Mouse (Mus musculus) MEL-GATA-1-ER (cell line): ENCODE measurements around the gene Mei1.
A peak's percentile ranks its signal among the peaks of the same experiment; 100 is the strongest.

Experiments
- DNase-seq: peaks from one replicate; pipeline ENCODE4 v3.0.0-alpha.2; 2012; ENCODE audit warnings: low read depth; ENCODE audit errors: extremely low read depth

Gene Mei1

DNA sequence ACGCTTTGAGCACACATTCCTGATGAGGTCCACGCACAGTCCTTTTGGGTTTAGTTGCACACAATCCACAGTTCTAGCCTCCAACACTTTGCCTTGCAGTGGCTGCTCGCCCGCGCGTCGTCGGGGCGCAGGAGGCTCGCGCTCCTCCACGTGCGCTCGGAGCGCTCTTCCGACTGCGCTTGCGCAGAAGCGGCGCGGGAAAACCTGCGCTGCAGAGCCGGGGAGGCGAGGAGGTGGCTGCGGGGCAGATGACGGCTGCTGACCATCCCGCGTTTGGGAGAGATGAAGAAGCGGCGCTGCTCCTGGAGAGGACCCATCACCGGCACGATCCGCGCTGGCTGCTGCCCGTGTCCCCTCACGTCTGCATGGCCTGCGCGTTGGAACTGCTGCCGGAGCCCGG is at the start of gene Mei1:
Gene Mei1, plus strand, starts transcription at position 99 of the 400 bp plus-strand sequence.
- DNase-seq, result no peak

DNA sequence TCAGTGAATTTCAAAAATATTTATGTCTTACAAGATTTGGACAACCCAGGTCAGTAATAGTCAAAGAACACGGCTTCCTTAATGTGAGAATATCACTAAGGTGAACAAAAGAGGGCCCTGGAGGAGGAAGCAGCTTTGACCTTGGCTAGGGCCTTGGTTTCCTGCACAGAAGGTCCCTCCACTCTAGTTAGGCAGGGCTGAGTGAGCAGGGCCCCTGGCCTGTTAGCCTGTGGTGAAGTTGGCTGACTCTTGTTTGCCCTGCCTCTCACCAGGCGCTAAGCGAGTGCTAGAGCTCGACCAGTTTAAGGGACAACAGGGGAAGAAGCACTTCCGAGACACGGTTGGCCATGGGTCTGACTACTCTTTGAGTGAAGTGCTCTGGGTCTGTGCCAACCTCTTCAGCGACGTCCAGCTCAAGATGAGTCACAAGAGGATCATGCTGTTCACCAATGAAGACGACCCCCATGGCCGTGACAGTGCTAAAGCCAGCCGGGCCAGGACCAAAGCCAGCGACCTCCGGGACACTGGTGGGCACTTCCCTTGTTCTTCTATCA is 47.2 kb upstream of the Mei1 start:
- DNase-seq, result no peak

- DNase-seq, result no peak
These were observed 45.7 kb upstream of the Mei1 start for GRCm38 (mm10) chr15:82023965-82024635.

DNA sequence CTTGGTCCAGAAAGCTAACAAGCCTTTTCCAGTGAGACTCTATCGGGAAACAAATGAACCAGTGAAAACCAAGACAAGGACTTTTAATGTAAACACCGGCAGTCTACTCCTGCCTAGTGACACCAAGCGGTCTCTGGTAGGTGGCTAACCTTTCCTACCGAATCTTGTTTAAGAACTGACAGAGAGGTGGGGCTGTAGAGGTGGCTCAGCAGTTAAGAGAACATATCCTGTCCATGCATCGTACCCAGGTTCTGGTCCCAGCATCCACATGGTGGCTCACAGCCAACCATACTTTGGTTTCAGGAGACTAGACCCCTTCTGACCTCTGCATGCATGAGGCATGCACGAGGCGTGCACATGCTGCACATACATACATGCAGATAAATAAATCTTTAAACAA is 42.5 kb upstream of the Mei1 start:
- DNase-seq, result no peak

DNA sequence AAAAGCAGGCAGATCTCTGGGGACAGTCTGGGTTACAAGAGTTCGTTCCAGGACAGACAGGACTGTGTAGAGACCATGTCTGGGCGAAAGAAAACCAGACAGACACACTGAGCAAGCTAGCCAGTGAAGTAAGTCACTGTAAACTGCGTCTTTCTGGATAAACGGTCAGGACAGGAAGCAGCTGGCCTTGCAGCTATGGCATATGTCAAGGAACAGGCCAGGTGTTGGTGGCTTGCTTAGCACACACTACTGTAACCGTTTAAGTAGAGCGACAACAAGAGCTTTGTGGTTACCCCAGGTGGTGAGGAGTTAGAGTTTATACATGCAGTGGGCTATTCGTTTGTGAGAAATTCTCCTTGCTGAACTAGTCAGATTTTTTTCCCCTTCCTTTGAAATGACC is 42.1 kb upstream of the Mei1 start:
- DNase-seq, result no peak

GRCm38 (mm10) chr15:82032386-82032785 is 37.4 kb upstream of the Mei1 start:
- DNase-seq, result no peak

GRCm38 (mm10) chr15:82033762-82034161 is 36.0 kb upstream of the Mei1 start, which contains the start of gene Desi1:
Gene Desi1 (minus strand): TSS chr15:82033862.
- no peak for DNase-seq

GRCm38 (mm10) chr15:82035904-82036689 is 33.7 kb upstream of the Mei1 start:
- DNase-seq, result no peak

GRCm38 (mm10) chr15:82040650-82041049 is 29.1 kb upstream of the Mei1 start:
- no peak for DNase-seq

GRCm38 (mm10) chr15:82044166-82044784 is 25.5 kb upstream of the Mei1 start:
- peak; percentile 43 for DNase-seq

- DNase-seq, result no peak
These were observed 23.4 kb upstream of the Mei1 start for GRCm38 (mm10) chr15:82046246-82046891.

GRCm38 (mm10) chr15:82047080-82047883 is 22.5 kb upstream of the Mei1 start, which contains the start of gene Snu13:
Gene Snu13 (minus strand): TSS chr15:82047598.
- peak; percentile 64 for DNase-seq

GRCm38 (mm10) chr15:82052544-82052943 is 17.3 kb upstream of the Mei1 start:
- DNase-seq, result no peak

DNA sequence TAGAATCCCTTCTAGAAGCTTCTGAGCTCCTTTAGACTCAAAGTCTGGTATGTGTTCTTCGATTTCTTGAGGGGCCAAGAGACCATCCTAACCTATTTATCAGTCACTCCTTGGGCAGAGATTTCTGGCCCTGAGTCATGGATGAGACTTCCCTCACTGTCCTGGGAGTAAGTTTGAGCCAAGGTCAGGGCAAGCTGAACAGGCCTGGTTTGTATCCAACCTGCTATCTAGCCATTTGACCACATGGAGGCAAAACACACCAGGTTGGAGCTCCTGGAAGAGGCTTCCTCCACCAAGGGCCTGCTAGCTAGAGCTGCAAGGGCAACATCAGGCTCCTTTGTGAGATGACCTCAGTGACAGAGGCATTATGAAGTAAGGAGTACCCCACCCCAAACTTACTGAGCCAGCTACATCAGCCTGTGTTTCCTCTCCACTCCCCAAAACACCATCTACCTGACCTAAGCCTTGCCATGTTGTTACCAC is 11.0 kb upstream of the Mei1 start, which contains the start of gene 4930407I10Rik:
Gene 4930407I10Rik, plus strand, starts transcription at position 433 of the 483 bp plus-strand sequence.
- DNase-seq, result no peak

GRCm38 (mm10) chr15:82063909-82064308 is 5.9 kb upstream of the Mei1 start:
- DNase-seq, result no peak

DNA sequence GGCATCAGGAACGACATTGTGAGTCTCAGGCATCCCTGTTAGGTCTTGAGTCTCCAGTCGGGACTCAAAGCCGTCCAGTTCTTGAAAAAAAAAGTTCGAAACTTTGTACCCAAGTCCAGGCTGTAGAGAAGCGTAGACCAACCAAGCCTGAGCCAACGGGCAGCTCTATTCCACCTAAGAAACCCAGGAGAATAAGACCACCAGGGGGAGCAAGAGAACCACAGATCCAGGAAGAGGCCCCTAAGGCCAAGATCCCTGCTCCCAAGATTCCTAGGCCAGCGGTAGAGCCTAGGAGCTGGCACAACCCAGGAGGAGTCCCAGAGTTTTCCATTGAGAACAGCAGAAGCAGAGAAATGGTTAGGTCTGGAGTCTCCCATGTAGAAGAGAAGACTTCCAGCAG is 4.3 kb upstream of the Mei1 start:
- no peak for DNase-seq

GRCm38 (mm10) chr15:82071816-82072469 is 2.1 kb downstream of the Mei1 start:
- no peak for DNase-seq

DNA sequence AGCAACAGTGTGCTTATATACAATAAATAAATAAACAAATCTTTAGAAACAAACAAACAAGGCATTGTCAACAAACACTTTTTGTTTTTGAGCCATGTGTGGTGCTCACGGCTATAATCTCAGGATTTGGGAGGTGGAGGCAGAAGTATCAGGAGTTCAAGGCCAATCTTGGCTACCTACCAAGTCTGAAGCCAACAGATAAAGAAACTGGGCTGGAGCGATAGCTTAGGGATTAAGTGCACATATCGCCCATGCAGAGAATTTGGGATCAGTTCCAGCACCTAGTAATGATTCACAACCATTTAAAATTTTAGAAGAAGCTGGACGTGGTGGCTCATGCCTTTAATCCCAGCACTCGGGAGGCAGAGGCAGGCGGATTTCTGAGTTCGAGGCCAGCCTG is 3.7 kb downstream of the Mei1 start:
- peak; percentile 27 for DNase-seq

DNA sequence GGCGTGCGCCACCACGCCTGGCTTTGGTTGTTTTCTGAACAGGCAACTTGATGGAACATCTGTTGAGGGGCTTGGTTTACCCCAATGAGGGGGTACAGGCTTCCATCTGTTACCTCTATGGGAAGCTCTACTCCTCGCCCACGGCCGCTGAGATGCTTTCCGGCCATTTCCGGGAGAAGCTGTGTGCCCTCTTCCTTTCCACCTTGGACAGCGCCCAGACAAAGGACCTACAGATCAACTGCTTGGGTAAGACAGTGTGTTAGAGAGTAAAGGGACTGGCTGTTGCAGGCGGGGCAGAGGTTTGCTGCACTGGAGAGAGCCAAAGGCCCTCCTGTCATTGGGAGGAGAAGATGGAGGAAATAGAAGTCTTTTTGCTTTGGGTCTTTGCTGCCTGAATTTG is 10.1 kb downstream of the Mei1 start:
- DNase-seq, result no peak

- DNase-seq, result no peak
These were observed 11.4 kb downstream of the Mei1 start for GRCm38 (mm10) chr15:82081161-82081560.
